Mouse (Mus musculus): ENCODE data around the gene Plekha6. TPM values are rescaled to one million over a fixed set of nuclear protein-coding genes. Genes with fewer than 3 reads are reported as not detected.

Gene Plekha6
- polyA plus RNA-seq, 1 experiment from 2014 or later = 17.2 TPM

DNA sequence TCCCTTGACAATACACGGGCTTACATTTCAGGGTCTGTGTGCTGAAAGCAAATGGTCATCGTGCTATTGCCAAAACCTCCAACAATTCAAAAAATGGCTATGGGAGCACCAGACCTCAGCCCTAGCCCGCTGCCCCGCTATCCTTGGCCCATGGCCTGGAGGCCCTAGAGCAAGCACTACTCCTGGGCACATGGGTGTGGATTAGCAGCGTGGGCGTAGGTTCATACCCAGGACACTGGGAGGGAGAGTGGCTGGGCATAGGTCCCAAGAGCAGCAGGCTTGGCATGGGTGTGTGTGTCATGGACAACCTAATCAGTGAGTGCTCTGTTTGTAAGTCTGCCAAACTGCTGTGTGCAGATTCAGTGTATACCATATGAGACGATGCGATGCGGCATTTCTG lies 132.4 kb downstream of the Plekha6 start:
- peaks cover 8% of the 10 kb centered on the region for H3K4me1 ChIP-seq (replicated peaks)
- H3K9ac ChIP-seq = no peak overlapping the region
- H3K9me3 ChIP-seq = no peaks in the 10 kb centered on the region
- 0 out of 2 replicates have a peak, but pooled peaks have one; percentile 20 for ATAC-seq (ENCODE audit: low FRiP score, low read depth)
- 76% methylated on average over 9 of the region's 9 CpGs for WGBS
- no peaks in the 10 kb centered on the region for H3K27me3 ChIP-seq
- no peak overlapping the region for H3K4me3 ChIP-seq
- H3K27ac ChIP-seq (replicated peaks) = no peak overlapping the region
- peaks cover 36% of the 10 kb centered on the region for H3K36me3 ChIP-seq
- H3K4me2 ChIP-seq = no peak overlapping the region

GRCm38 (mm10) chr1:133298816-133299215 lies 134.8 kb downstream of the Plekha6 start:
- Histone ChIP-seq H3K27me3 (no peaks in the 10 kb centered on the region), H3K27ac (replicated peaks) (no peak overlapping the region), H3K36me3 (peaks cover 28% of the 10 kb centered on the region), H3K4me3 (no peak overlapping the region), H3K4me1 (replicated peaks) (peaks cover 14% of the 10 kb centered on the region), H3K4me2 (no peak overlapping the region), H3K9ac (no peak overlapping the region), H3K9me3 (no peaks in the 10 kb centered on the region)
- WGBS = 40% methylated on average over 14 of the region's 14 CpGs
- no peak for ATAC-seq (ENCODE audit: low FRiP score, low read depth)

- no peak overlapping the region for H3K9ac ChIP-seq
- no peak overlapping the region for H3K27ac ChIP-seq (replicated peaks)
- H3K4me3 ChIP-seq = no peak overlapping the region
- H3K4me2 ChIP-seq = no peak overlapping the region
- no peak for ATAC-seq (ENCODE audit: low FRiP score, low read depth)
- H3K27me3 ChIP-seq = no peaks in the 10 kb centered on the region
- peaks cover 17% of the 10 kb centered on the region for H3K36me3 ChIP-seq
- WGBS = 30% methylated on average over 3 of the region's 3 CpGs
- no peaks in the 10 kb centered on the region for H3K9me3 ChIP-seq
- H3K4me1 ChIP-seq (replicated peaks) = peaks cover 23% of the 10 kb centered on the region
These were observed 138.5 kb downstream of the Plekha6 start for GRCm38 (mm10) chr1:133302540-133302939.

DNA sequence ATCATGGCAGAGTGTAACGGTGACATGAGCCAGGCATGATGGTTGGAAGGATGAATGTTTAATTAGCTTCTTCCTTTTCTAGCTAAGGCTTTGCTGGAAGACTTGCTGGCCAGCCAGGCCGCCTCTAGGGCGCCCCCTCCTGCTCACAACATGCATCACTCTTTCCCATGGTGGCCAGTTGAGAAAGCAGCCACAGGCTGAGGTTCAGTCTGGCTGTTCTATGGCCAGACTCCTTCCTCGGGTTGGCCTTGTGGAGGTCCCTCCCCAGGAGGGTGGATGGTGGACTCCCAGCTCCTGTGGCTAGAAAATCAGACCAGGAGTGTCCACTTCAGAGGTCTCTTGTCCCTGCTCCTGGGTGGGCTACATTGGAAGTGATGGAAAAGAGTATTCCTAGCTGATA lies 142.8 kb downstream of the Plekha6 start:
- Histone ChIP-seq H3K4me2 (no peak overlapping the region), H3K4me1 (replicated peaks) (peaks cover 21% of the 10 kb centered on the region), H3K27ac (replicated peaks) (no peak overlapping the region), H3K9me3 (no peaks in the 10 kb centered on the region), H3K36me3 (no peaks in the 10 kb centered on the region), H3K9ac (no peak overlapping the region), H3K4me3 (no peak overlapping the region), H3K27me3 (no peaks in the 10 kb centered on the region)
- no peak for ATAC-seq (ENCODE audit: low FRiP score, low read depth)
- WGBS = under 1% methylated on average over 4 of the region's 4 CpGs

DNA sequence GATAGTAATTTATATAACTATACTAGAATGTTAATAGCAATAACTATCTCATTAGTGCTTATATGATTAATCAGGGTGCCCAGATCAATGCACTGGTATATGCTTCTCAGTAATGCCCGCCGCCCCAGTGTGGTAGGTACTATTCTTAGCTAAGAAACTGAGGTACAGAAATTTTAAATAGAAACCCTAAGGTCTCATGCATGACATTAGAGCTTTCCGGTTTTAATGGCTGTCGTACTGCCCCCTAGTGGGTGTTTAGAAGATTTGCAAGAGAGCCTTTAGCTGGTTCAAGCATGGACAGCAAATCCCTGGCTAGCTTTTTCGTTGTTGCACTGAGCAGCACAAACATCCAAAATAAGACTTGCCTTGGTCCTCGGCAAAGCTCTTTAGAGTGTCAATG lies 143.3 kb downstream of the Plekha6 start:
- H3K27me3 ChIP-seq = no peaks in the 10 kb centered on the region
- no peaks in the 10 kb centered on the region for H3K36me3 ChIP-seq
- H3K4me3 ChIP-seq = no peak overlapping the region
- ATAC-seq (ENCODE audit: low FRiP score, low read depth) = no peak
- 13% methylated on average over 6 of the region's 6 CpGs for WGBS
- H3K9me3 ChIP-seq = no peaks in the 10 kb centered on the region
- H3K4me1 ChIP-seq (replicated peaks) = peaks cover 20% of the 10 kb centered on the region
- H3K4me2 ChIP-seq = no peak overlapping the region
- H3K27ac ChIP-seq (replicated peaks) = no peak overlapping the region
- H3K9ac ChIP-seq = no peak overlapping the region

DNA sequence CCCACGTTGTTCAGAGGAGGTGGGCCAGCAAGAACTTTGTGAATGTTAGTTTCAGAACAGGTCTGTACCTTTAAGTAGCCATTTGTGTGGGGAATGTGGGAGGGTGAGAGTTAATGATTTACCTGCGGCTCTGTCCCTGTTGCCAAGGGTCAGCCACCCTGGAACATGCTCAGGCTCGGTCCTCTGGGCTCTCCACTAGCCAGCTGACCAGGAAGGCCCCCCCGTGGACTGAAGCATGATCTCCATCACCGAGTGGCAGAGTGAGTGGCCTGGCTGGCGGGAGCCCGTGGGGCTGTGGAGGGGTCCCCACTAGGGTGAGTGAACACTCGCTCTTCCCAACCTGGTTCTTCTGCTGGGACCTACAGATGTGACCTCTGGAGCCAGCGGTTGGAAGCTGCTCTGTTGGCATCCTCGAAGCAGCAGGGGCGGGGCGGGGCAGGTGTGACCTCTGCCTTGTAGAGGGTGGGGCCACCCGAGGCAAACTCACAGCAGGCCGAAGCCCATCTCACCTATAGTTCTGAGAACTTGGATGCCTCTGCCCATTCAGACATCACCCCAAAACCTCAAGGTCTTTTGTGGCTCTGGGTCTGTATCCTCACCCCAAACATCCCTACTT lies 145.8 kb downstream of the Plekha6 start, which contains the start of gene Golt1a:
Golt1a (plus strand) TSS at position 149 of the 616 bp plus-strand sequence.
- no peak within 1 kb of the TSS for H3K4me3 ChIP-seq
- H3K4me1 ChIP-seq (replicated peaks) = peaks cover 24% of the 10 kb centered on the region
- H3K4me2 ChIP-seq = no peak within 1 kb of the TSS
- no peaks in the 10 kb centered on the region for H3K36me3 ChIP-seq
- H3K9me3 ChIP-seq = no peaks in the 10 kb centered on the region
- H3K27ac ChIP-seq (replicated peaks) = no peak within 1 kb of the TSS
- H3K9ac ChIP-seq = no peak within 1 kb of the TSS
- no peak for ATAC-seq (ENCODE audit: low FRiP score, low read depth)
- 58% methylated on average over 14 of the region's 14 CpGs for WGBS
- no peaks in the 10 kb centered on the region for H3K27me3 ChIP-seq

DNA sequence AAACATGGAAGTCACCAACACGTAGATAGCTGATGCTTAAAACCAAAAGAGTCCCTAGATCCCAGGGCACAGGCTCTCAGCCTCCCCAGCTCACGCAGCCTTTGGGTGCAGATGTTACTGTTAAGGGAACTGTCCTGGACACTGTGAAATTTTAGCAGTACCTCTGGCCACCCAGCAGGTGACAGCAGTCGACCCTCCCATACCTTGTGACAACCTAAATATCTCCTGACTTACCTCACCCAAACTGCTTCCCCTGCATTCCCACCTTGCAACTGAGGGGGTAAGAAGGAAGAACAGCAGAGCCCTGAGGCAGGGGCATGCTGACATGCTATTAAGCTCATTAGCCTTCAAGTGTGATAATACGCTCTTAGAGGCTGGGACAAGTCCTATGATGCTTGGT lies 147.2 kb downstream of the Plekha6 start:
- Histone ChIP-seq H3K27me3 (no peaks in the 10 kb centered on the region), H3K4me3 (no peak overlapping the region), H3K36me3 (no peaks in the 10 kb centered on the region), H3K9ac (no peak overlapping the region), H3K27ac (replicated peaks) (no peak overlapping the region), H3K9me3 (no peaks in the 10 kb centered on the region), H3K4me2 (no peak overlapping the region), H3K4me1 (replicated peaks) (peaks cover 24% of the 10 kb centered on the region)
- 57% methylated on average over 4 of the region's 4 CpGs for WGBS
- ATAC-seq (ENCODE audit: low FRiP score, low read depth) = no peak

DNA sequence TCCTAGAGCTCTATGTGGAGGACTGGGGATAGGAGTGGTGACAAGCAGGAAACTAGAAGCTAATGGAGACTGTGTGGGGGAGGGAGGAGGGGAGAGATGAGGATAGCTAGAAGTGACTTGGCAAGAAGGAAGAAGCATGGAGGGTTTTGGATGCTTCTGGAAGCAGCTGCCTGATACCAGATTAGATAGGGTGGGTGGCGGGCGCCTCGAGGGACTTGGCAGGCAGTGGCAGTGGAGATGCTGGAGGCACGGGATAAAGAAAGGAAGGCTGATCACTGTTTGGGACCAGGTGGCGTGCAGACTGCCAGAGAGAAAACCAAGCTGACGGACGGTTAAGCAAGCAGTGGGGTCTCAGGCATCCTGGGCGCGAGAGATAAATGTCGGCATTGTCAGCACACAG lies 147.9 kb downstream of the Plekha6 start:
- Histone ChIP-seq H3K4me2 (peak overlapping the region; percentile 23), H3K9me3 (no peaks in the 10 kb centered on the region)

GRCm38 (mm10) chr1:133314364-133314763 lies 150.4 kb downstream of the Plekha6 start:
- H3K27me3 ChIP-seq = no peaks in the 10 kb centered on the region

More for the DNA sequence above, 147.9 kb downstream of the Plekha6 start:
- no peaks in the 10 kb centered on the region for H3K27me3 ChIP-seq
- no peak overlapping the region for H3K4me3 ChIP-seq
- ATAC-seq (ENCODE audit: low FRiP score, low read depth) = peak; percentile 63
- no peaks in the 10 kb centered on the region for H3K36me3 ChIP-seq
- H3K4me1 ChIP-seq (replicated peaks) = peaks cover 22% of the 10 kb centered on the region
- 14% methylated on average over 10 of the region's 10 CpGs for WGBS
- H3K27ac ChIP-seq (replicated peaks) = no peak overlapping the region
- no peak overlapping the region for H3K9ac ChIP-seq

GRCm38 (mm10) chr1:133315775-133316174 lies 151.8 kb downstream of the Plekha6 start:
- Histone ChIP-seq H3K9me3 (no peaks in the 10 kb centered on the region), H3K27me3 (no peaks in the 10 kb centered on the region), H3K36me3 (no peaks in the 10 kb centered on the region), H3K4me1 (replicated peaks) (peaks cover 16% of the 10 kb centered on the region), H3K4me2 (no peak overlapping the region), H3K27ac (replicated peaks) (no peak overlapping the region), H3K4me3 (no peak overlapping the region), H3K9ac (no peak overlapping the region)
- ATAC-seq (ENCODE audit: low FRiP score, low read depth) = no peak
- WGBS = 86% methylated on average over 6 of the region's 6 CpGs

More at GRCm38 (mm10) chr1:133314364-133314763, 150.4 kb downstream of the Plekha6 start:
- Histone ChIP-seq H3K27ac (replicated peaks) (no peak overlapping the region), H3K4me3 (no peak overlapping the region), H3K36me3 (no peaks in the 10 kb centered on the region), H3K9ac (no peak overlapping the region), H3K4me1 (replicated peaks) (peaks cover 16% of the 10 kb centered on the region), H3K4me2 (no peak overlapping the region), H3K9me3 (no peaks in the 10 kb centered on the region)
- no peak for ATAC-seq (ENCODE audit: low FRiP score, low read depth)
- 27% methylated on average over 8 of the region's 8 CpGs for WGBS

- WGBS = 88% methylated on average over 4 of the region's 4 CpGs
- Histone ChIP-seq H3K9ac (no peak overlapping the region), H3K4me2 (no peak overlapping the region), H3K4me1 (replicated peaks) (peaks cover 12% of the 10 kb centered on the region), H3K9me3 (no peaks in the 10 kb centered on the region), H3K36me3 (no peaks in the 10 kb centered on the region), H3K27me3 (no peaks in the 10 kb centered on the region), H3K27ac (replicated peaks) (no peak overlapping the region), H3K4me3 (no peak overlapping the region)
- ATAC-seq (ENCODE audit: low FRiP score, low read depth) = no peak
These were observed 152.6 kb downstream of the Plekha6 start for GRCm38 (mm10) chr1:133316577-133316976.

DNA sequence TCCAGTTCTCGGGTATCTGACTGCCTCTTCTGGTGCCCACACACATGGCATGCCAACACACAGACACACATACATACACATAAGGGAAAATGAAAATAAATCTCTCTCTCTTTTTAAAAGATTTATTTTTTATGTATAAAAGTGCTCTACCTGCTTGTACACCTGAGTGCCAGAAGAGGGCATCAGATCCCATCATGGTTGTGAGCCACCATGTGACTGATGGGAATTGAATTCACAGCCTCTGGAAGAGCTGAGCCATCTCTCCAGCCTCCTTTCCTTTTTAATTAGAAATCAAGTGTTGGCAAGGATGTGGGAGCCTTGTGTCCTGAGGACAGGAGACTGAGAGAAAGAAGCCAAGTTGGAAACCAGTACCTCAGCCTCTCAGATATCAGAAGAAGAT lies 153.1 kb downstream of the Plekha6 start:
- no peak overlapping the region for H3K4me2 ChIP-seq
- H3K27me3 ChIP-seq = no peaks in the 10 kb centered on the region
- H3K4me1 ChIP-seq (replicated peaks) = peaks cover 6% of the 10 kb centered on the region
- no peaks in the 10 kb centered on the region for H3K9me3 ChIP-seq
- 86% methylated on average over 1 of the region's 1 CpGs for WGBS
- H3K4me3 ChIP-seq = no peak overlapping the region
- no peak overlapping the region for H3K27ac ChIP-seq (replicated peaks)
- no peak for ATAC-seq (ENCODE audit: low FRiP score, low read depth)
- H3K36me3 ChIP-seq = no peaks in the 10 kb centered on the region
- H3K9ac ChIP-seq = no peak overlapping the region
